Mouse (Mus musculus): Measurements from ENCODE around the gene En1.

Gene En1

GRCm38 (mm10) chr1:120600516-120601252 lies 1.5 kb upstream of the En1 start:
- DNase-seq = no peak

DNA sequence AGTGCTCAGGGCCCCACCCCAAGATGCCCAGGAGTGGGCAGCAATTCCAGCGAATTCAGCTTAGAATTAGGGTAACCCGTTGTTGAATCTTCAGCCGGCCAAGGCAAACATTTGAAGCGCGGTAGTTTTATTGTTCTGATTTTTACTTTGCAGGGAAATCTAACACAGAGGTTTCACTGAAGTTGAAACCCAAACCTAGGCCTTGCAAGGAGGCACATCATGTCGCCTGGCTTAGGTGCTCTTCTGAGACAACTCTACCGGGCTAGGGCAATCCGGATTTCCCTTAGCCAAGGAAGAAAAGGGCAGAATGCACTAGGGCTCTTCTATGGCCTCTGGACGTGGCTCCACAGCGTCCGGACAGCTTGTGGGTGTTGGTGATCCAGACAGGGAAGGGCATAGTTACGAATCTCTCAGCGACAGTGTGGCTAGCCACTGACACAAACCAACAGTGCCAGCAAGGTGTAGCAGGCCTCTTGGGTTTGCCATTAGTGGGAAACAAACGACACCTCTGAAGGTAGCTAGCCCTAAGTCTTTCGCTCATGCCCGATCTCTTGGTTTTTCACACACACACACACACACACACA lies 873 bp upstream of the En1 start:
- no peak for DNase-seq

GRCm38 (mm10) chr1:120602876-120603655 lies 848 bp downstream of the En1 start:
- DNase-seq = no peak

DNA sequence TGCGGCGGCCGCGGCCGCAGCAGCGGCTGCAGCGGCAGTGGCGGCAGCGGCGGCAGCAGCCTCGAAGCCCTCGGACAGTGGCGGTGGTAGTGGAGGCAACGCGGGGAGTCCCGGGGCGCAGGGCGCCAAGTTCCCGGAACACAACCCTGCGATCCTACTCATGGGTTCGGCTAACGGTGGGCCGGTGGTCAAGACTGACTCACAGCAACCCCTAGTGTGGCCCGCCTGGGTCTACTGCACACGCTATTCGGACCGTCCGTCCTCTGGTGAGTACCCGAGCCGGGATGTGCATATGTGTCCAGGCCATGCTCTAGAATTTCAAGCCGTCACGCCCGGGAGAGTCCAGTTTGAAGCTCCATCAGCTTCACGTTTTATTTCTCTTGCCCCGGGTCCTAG lies 1.4 kb downstream of the En1 start:
- no peak for DNase-seq

GRCm38 (mm10) chr1:120604431-120605142 lies 2.4 kb downstream of the En1 start:
- DNase-seq = no peak

- DNase-seq = no peak
Measured at GRCm38 (mm10) chr1:120605143-120605435, 2.9 kb downstream of the En1 start.

GRCm38 (mm10) chr1:120605521-120606310 lies 3.5 kb downstream of the En1 start:
- DNase-seq = no peak

- no peak for DNase-seq
Measured at GRCm38 (mm10) chr1:120606641-120607575, 4.7 kb downstream of the En1 start.

- no peak for DNase-seq
Measured at GRCm38 (mm10) chr1:120607576-120608400, 5.6 kb downstream of the En1 start.

DNA sequence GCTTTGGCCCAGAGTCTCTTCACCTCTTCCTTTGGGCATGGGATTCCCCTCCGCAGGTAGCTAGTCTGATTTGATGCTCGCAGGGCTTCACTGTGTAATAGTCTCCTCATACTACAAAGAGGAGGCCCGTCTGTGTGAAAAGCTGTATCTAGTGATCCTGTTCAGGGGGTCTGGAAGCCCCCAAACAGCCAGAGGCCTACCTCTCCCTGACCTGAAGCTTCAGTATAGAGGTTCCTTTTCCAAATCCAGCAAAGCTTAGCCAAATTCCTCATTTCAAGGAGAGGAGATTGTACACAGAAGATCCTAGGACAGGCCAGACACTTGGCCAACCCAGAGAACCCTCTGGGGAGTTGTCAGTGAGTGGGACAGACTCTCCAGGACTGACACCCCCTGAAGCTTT lies 6.2 kb downstream of the En1 start:
- no peak for DNase-seq

DNA sequence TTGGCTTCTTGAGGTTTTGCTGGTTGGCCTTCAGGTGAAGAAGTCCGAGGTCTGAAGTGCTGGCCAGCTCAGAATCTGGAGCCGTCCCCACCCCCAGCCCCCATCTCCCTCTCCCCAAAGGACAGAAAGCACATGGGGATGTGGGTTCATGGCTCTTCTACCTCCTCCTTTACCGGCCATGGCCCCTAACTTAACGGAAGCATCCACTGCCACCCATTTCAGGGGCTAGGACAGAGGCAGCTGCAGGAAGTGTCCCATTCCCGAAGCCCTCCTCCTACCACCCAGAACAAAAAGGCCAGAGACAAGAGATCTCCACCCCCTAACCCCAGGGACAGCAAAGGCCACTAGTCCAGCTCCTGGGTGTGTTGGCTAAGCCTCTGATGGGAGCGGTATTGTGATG lies 7.4 kb downstream of the En1 start:
- no peak for DNase-seq

DNA sequence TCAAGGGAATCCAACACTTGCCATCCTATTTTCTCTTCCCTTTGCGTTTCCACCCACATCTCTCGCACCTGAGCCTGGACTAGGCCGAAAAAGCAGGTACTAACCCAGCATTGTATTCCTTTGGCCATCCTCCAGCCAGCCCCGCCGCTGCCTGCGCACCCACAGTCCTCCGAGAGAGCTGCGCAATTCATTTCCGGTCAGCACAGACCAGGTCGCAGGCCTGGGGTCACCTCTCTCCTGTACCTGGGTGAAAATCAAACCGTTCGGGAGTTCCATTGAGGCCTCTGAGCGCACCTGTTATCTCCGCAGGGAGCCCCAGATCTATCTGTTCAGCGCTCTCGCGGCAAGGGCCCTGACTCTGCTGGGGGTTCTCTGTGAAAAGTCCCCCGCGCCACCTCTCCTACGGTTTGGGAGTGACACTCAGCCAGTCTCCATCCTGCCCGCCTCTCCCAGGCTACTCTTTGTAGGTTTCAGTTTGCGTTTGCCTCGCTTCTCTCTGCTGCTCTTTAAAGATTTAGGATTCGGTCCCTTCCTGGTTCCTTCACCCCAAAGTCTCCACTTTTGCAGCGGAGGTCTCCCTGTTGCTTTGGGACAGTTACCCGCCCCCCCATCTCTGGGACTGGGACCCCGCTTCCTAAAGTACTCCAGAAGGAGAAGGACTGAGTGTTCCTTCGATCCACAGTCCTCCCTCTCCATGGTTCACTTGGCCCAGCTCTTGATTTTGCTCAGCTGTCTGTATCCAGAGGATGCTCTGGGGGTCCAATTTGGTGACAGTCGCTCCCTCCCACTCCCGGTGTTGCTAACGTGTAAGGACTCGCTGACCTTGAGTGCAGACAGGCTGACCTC lies 11.5 kb downstream of the En1 start:
- no peak for DNase-seq

- no peak for DNase-seq
Measured at GRCm38 (mm10) chr1:120614307-120615100, 12.3 kb downstream of the En1 start.

DNA sequence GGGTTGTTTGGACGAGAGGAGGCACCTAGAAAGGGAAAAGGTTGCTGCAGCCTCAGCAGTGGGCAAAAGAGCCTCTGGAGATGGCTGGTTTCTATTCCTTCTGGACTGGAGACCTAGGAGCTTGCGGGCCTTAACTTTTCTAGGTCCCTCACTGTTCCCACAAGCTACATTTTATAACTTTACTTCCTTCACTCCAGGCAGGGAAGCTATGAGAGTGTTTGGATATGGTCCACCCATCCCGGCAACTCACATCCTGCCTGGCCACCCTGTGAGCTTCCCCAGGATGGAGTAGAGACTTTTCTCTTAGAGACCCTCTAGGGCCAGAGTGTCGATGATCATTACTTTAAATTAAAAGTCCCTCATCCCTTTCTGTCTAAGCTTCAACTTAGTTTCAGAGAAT lies 13.3 kb downstream of the En1 start:
- DNase-seq = no peak

DNA sequence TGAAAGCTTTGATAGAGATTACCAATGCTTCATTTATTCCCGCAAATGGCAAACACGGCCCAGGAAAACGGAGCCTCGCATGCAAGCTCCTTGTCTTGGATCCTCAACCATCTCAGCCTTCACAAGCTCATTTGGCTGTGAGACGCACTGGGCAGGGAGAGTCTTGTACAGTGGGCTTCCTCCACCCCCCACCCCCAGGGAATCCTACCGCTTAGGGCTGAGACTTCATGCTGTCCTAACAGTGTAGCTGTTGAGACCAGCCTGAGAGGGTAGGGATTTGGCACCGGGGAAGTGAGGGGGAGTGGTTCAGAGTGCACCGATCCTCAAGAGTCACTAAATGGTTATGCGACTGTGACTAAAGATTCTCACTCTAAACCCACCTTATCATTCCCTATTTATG lies 13.7 kb downstream of the En1 start:
- DNase-seq = no peak

DNA sequence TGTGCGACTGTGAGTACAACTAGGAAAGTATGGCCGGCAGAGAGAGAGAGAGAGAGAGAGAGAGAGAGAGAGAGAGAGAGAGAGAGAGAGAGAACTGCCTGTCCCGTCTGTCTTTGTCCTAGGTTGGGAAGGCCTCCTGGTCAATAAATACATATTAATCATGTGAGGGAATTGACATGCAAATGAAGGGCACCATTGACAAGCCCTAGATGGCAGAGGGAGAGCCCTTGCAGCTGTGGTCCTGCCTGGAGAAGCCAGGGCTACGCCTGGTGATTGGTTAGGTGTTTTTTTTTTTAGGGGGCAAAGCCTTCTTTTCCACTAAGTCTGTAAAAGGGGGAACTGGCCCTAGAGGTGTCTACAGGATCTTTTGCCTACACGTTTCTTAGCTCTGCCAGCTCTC lies 19.2 kb downstream of the En1 start:
- DNase-seq = no peak

DNA sequence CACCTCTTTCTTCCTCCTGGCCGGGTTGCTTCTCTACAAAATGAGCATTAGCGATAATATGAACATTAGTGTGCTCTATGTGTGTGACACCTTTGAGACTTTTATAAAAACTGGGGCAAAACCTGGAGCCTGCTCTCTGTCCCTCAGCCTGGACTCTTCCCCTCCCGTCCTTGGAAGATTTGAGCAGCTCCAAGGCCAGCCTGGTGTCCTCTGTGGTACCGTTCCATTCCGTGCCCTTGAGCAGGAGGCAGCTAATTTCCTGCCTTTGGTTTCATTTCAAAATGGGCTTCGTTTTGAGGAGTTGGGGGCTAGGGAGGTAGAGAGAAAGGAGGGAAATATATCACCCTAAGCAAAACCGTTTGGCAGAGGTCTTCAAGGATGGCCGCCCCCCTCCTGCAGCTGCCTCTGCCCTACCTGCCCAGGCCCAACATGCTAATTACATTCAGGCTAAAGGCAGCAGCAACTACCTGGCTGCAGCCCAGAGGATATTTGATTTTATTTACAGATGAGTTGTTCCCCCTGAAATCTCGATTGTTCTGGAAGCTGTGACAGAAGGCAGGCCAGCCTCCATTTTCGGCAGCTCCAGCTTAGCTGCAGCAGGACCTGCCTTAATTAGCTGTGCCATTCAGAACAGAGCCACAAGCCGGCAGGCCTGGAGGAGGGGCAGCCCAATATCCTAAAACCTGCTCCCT lies 24.9 kb downstream of the En1 start:
- DNase-seq = no peak

GRCm38 (mm10) chr1:120627622-120628001 lies 25.4 kb downstream of the En1 start:
- no peak for DNase-seq

Data from spleen, adult 18-20 months (tissue).